Mouse (Mus musculus): ENCODE data around the gene 1190002N15Rik. TPM values are rescaled to one million over a fixed set of nuclear protein-coding genes. Genes with fewer than 3 reads are reported as not detected.

Gene 1190002N15Rik
- polyA plus RNA-seq, 1 experiment, result 71.6 TPM

- WGBS, result 91% methylated on average over 16 of the region's 16 CpGs
- DNase-seq, result no peak
- Histone ChIP-seq H3K4me1 (ENCODE audit: control insufficient read depth, insufficient read depth, low read length) (no peaks in the 10 kb centered on the region), H3K4me3 (replicated peaks; ENCODE audit: insufficient read depth, low read depth, low read length) (no peak overlapping the region), H3K27ac (ENCODE audit: insufficient read depth, low read length) (no peak overlapping the region), H3K27me3 (ENCODE audit: control insufficient read depth, insufficient read depth, low read length) (no peaks in the 10 kb centered on the region)
- no peak for TF ChIP-seq CTCF (IDR thresholded peaks at IDR 0.05; ENCODE audit: borderline replicate concordance, insufficient read depth, low read depth, low read length)
- TF ChIP-seq POLR2A (IDR thresholded peaks at IDR 0.05; ENCODE audit: borderline replicate concordance, insufficient read depth, low read length), result no peak
Observed at GRCm38 (mm10) chr9:94481057-94481456, 56.8 kb downstream of the 1190002N15Rik start.

- H3K4me3 ChIP-seq (replicated peaks; ENCODE audit: insufficient read depth, low read depth, low read length), result no peak overlapping the region
- no peak overlapping the region for H3K27ac ChIP-seq (ENCODE audit: insufficient read depth, low read length)
- DNase-seq, result no peak
- H3K27me3 ChIP-seq (ENCODE audit: control insufficient read depth, insufficient read depth, low read length), result no peaks in the 10 kb centered on the region
- H3K4me1 ChIP-seq (ENCODE audit: control insufficient read depth, insufficient read depth, low read length), result no peaks in the 10 kb centered on the region
- TF ChIP-seq POLR2A (IDR thresholded peaks at IDR 0.05; ENCODE audit: borderline replicate concordance, insufficient read depth, low read length) (no peak), CTCF (IDR thresholded peaks at IDR 0.05; ENCODE audit: borderline replicate concordance, insufficient read depth, low read depth, low read length) (no peak)
- 94% methylated on average over 6 of the region's 6 CpGs for WGBS
Observed at GRCm38 (mm10) chr9:94479382-94479781, 58.5 kb downstream of the 1190002N15Rik start.

GRCm38 (mm10) chr9:94478954-94479353, 58.9 kb downstream of the 1190002N15Rik start:
- no peaks in the 10 kb centered on the region for H3K4me1 ChIP-seq (ENCODE audit: control insufficient read depth, insufficient read depth, low read length)
- H3K27ac ChIP-seq (ENCODE audit: insufficient read depth, low read length), result no peak overlapping the region

GRCm38 (mm10) chr9:94475973-94476372, 61.9 kb downstream of the 1190002N15Rik start:
- no peak for TF ChIP-seq POLR2A (IDR thresholded peaks at IDR 0.05; ENCODE audit: borderline replicate concordance, insufficient read depth, low read length)
- TF ChIP-seq CTCF (IDR thresholded peaks at IDR 0.05; ENCODE audit: borderline replicate concordance, insufficient read depth, low read depth, low read length), result no peak
- no peak overlapping the region for H3K27ac ChIP-seq (ENCODE audit: insufficient read depth, low read length)
- no peak overlapping the region for H3K4me3 ChIP-seq (replicated peaks; ENCODE audit: insufficient read depth, low read depth, low read length)
- DNase-seq, result no peak
- no peaks in the 10 kb centered on the region for H3K4me1 ChIP-seq (ENCODE audit: control insufficient read depth, insufficient read depth, low read length)
- WGBS, result 97% methylated on average over 1 of the region's 1 CpGs
- H3K27me3 ChIP-seq (ENCODE audit: control insufficient read depth, insufficient read depth, low read length), result no peaks in the 10 kb centered on the region

More at GRCm38 (mm10) chr9:94478954-94479353, 58.9 kb downstream of the 1190002N15Rik start:
- no peak for TF ChIP-seq CTCF (IDR thresholded peaks at IDR 0.05; ENCODE audit: borderline replicate concordance, insufficient read depth, low read depth, low read length)
- TF ChIP-seq POLR2A (IDR thresholded peaks at IDR 0.05; ENCODE audit: borderline replicate concordance, insufficient read depth, low read length), result no peak
- Histone ChIP-seq H3K27me3 (ENCODE audit: control insufficient read depth, insufficient read depth, low read length) (no peaks in the 10 kb centered on the region), H3K4me3 (replicated peaks; ENCODE audit: insufficient read depth, low read depth, low read length) (no peak overlapping the region)
- WGBS, result 91% methylated on average over 6 of the region's 6 CpGs
- no peak for DNase-seq

GRCm38 (mm10) chr9:94473898-94474297, 64.0 kb downstream of the 1190002N15Rik start:
- Histone ChIP-seq H3K27me3 (ENCODE audit: control insufficient read depth, insufficient read depth, low read length) (no peaks in the 10 kb centered on the region), H3K27ac (ENCODE audit: insufficient read depth, low read length) (no peak overlapping the region), H3K4me3 (replicated peaks; ENCODE audit: insufficient read depth, low read depth, low read length) (no peak overlapping the region), H3K4me1 (ENCODE audit: control insufficient read depth, insufficient read depth, low read length) (no peaks in the 10 kb centered on the region)
- no peak for DNase-seq
- 93% methylated on average over 7 of the region's 7 CpGs for WGBS
- TF ChIP-seq CTCF (IDR thresholded peaks at IDR 0.05; ENCODE audit: borderline replicate concordance, insufficient read depth, low read depth, low read length) (no peak), POLR2A (IDR thresholded peaks at IDR 0.05; ENCODE audit: borderline replicate concordance, insufficient read depth, low read length) (no peak)

- TF ChIP-seq POLR2A (IDR thresholded peaks at IDR 0.05; ENCODE audit: borderline replicate concordance, insufficient read depth, low read length) (no peak), CTCF (IDR thresholded peaks at IDR 0.05; ENCODE audit: borderline replicate concordance, insufficient read depth, low read depth, low read length) (no peak)
- no peak for DNase-seq
- no peaks in the 10 kb centered on the region for H3K4me1 ChIP-seq (ENCODE audit: control insufficient read depth, insufficient read depth, low read length)
- no peak overlapping the region for H3K4me3 ChIP-seq (replicated peaks; ENCODE audit: insufficient read depth, low read depth, low read length)
- 64% methylated on average over 10 of the region's 10 CpGs for WGBS
- H3K27me3 ChIP-seq (ENCODE audit: control insufficient read depth, insufficient read depth, low read length), result no peaks in the 10 kb centered on the region
- H3K27ac ChIP-seq (ENCODE audit: insufficient read depth, low read length), result no peak overlapping the region
Observed at GRCm38 (mm10) chr9:94472963-94473582, 64.8 kb downstream of the 1190002N15Rik start.

GRCm38 (mm10) chr9:94471485-94471884, 66.4 kb downstream of the 1190002N15Rik start:
- no peak for DNase-seq
- WGBS, result 78% methylated on average over 2 of the region's 2 CpGs
- H3K4me3 ChIP-seq (replicated peaks; ENCODE audit: insufficient read depth, low read depth, low read length), result no peak overlapping the region
- TF ChIP-seq CTCF (IDR thresholded peaks at IDR 0.05; ENCODE audit: borderline replicate concordance, insufficient read depth, low read depth, low read length) (no peak), POLR2A (IDR thresholded peaks at IDR 0.05; ENCODE audit: borderline replicate concordance, insufficient read depth, low read length) (no peak)
- H3K4me1 ChIP-seq (ENCODE audit: control insufficient read depth, insufficient read depth, low read length), result no peaks in the 10 kb centered on the region
- no peaks in the 10 kb centered on the region for H3K27me3 ChIP-seq (ENCODE audit: control insufficient read depth, insufficient read depth, low read length)
- no peak overlapping the region for H3K27ac ChIP-seq (ENCODE audit: insufficient read depth, low read length)

Other genes with a start within 250 kb of the 1190002N15Rik start
- gene Slc9a9, start 131.8 kb upstream of the 1190002N15Rik start, polyA plus RNA-seq (2012; rRNA removed), result 8.9 and 9.0 TPM in 2 replicates